Mouse (Mus musculus) brain, embryonic 14.5 days (tissue): ENCODE data around the gene Ndufc2.

Experiments
- CTCF ChIP-seq: fragments of 200-500 bp; IDR thresholded peaks from 2 replicates; pipeline ENCODE4 v1.5.1; 2012; ENCODE audit warnings: inconsistent platforms, mild to moderate bottlenecking, moderate library complexity, borderline replicate concordance; ENCODE audit not compliant: insufficient read depth, insufficient read length; ENCODE audit errors: extremely low read depth
- POLR2A ChIP-seq: fragments of 200-500 bp; IDR thresholded peaks from 2 replicates; pipeline ENCODE4 v1.6.1; 2012; ENCODE audit warnings: mild to moderate bottlenecking, inconsistent platforms, borderline replicate concordance; ENCODE audit not compliant: poor library complexity, insufficient read depth, insufficient read length, severe bottlenecking; ENCODE audit errors: extremely low read depth

DNA sequence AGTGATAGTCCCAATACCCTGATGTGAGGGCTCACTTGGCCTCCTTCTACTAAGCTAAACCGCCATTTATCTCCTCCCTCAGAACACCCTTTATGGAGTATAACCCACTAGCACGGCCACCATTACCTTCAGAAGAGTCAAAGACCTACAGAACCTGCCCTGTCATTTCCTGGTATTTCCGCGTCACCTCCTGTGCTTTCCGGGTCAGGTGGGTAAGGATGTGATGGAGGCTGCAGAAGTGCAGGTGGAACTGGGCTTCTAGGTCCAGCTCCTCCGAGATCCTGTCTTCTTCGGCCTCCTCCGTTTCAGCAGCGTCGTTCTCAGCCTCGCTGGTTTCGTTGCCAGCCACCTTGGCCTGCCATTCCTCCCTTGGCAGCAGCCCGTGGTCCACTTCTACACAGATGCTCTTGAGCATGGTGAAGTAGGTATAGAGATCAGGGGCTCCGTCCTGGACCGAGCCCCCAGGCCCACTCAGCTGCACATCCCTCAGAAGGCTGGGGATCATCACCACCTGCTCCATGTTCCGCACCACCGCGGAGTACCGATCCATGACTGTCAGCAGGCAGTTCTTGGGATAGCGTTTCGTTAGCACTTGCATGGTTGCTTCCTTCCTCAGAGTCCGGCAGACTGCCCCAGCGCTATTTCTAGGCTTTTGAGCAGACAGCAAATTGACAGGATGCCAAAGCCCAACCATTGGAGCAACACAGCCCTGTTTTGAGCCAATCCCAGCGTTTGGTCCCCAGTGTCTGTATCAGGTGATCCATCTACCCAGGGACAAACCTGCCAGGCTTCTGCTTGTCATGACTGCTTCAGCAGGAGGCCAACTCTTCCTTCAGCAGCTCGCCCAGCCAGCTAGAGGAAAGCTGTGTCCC is 17.3 kb downstream of the Ndufc2 start, which contains the start of gene Thrsp:
- TF ChIP-seq POLR2A (no peak), CTCF (no peak)
